Mouse (Mus musculus) regulatory T cell (primary cell): Measurements from ENCODE around the gene Rtn4rl1.
"Not testable (repeated sequence)": the region's sequence is repeated elsewhere in the genome, so short reads cannot be mapped to it uniquely, and the experiment has no call there.

ENCODE experiments used
- in situ Hi-C: fragments of 300-600 bp; cut with MboI, MseI; formaldehyde crosslinking; loops from one replicate; pipeline ENCODE4 v1.15.1; 2025; ENCODE audit warnings: high pct_unique_total_duplicates

Gene Rtn4rl1

DNA sequence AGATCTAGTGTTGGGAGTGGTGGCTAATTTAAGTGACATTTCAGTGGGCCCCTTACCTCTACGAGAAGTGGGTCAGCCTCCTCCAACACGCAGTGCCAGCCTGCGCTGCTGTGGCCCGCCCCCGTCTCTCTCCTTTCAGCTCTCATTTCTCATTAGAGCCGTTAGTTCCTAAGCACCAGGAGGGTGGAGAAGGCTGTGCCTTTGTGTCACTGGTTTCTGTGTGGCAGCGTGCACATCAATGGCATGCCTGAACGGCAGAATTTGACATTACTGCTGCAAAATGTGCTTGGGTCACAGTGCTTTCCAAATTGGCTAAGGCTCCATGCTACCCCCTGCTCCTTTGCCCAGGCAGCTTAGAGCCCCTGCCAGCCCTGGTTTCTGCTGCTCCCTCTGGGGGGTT, 79.9 kb downstream of the Rtn4rl1 start:
- in situ Hi-C loops = no loop called here

DNA sequence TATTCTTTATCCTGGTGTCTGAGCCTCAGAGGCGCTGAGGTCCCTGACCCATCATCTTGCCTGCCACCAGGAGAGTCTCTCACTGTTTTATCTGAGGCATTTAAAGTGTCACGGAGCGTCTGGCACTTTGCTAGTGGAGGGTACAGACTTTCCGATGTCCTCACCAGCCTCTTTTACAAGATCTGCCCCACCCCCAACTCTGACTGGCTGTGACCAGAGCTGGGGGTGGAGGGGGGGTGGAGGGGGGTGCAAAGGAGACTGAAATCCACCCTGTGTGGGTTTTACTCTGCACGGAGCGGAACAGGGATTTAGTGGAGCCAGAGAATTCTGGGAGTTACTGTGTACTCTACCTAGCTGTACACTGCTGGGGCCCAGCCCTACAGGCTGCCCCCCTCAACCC, 81.5 kb downstream of the Rtn4rl1 start:
- in situ Hi-C loops = no loop called here

DNA sequence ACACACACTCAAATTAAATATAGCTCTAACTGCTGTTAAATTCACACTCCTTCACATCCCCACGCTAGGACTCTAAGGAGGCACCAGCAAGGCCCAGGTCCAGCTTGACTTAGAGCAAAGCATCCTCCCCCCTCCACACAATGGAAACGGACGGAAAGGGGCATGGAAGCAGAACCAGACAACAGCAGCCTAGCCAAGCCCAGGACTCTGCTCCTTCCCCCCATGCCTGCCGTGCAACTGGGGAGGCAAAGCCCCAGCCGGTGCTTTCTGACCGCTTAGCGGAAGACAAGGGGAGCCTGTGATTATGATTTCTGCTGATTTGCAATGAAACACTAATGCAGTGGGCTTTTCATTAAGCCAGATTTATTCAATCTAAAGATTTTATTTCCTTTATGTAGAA, 84.5 kb downstream of the Rtn4rl1 start:
- in situ Hi-C loops = no loop called here

DNA sequence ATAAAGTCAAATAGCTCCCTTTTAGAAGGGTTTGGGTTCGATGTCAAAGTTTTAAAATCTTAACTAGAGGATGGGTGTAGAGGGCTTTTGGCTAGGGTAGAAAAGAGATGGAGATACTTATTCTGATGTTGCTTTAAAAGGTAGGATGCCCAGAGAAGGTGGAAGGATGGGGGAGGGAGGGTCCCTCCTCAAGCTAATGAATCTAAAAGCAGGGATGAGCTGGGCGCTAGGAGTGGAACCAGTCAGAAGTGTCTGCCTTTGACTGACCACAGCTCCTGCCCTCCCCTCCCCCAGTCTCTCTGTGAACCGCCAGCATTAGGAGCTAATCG, 85.4 kb downstream of the Rtn4rl1 start:
- in situ Hi-C loops = no loop called here

DNA sequence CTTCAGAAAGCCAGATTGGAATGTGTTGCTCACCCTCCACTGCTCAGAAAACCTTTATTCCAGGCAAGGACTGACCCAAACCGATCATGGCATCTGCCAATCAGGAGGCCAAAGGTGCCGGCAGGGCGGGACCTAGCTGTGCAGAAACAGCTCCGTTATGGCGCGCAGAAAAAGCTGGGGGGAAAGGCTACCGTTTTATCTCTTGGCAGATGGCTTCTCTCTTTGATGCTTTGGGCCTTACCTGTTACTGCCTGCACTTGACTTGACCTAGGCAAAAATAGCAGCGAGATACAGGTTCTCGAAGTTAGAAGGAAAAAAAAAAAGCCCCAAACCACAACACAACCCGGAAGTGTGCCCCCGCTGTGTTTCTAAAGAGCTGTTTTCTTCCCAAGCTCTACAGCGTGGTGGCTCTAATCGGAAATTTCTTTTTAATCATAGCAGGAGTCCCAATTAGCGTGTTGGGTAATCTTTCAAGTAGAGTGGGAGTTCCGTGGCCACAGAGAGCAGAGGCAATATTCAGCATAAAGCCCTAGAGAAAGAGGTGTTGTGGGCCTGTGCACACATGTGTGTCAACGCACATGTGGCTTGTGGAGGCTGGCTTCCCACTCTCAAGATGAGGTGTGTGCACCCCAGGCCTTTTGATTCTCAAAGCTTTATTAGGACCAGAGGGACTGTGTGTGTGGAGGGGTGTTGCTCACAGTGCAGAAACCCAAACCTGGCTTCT, 85.9 kb downstream of the Rtn4rl1 start:
- in situ Hi-C loops = no loop called here

DNA sequence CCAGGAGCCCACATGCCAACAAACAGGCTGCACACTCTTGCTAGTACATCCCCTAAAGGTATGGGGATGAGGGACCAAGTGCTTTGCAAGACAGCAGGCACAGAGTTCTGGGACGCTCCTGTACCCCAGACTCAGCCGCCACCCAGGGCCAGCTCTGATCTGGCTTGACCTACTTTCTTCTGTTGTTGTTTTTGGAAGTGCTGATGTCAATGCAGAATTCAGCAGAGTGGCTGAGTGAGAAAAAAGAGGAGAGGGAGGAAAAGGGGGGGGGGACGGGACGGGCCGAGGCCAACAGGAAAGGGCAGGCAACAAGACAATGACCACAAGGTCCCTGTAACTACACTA, 86.5 kb downstream of the Rtn4rl1 start:
- in situ Hi-C loops = no loop called here

DNA sequence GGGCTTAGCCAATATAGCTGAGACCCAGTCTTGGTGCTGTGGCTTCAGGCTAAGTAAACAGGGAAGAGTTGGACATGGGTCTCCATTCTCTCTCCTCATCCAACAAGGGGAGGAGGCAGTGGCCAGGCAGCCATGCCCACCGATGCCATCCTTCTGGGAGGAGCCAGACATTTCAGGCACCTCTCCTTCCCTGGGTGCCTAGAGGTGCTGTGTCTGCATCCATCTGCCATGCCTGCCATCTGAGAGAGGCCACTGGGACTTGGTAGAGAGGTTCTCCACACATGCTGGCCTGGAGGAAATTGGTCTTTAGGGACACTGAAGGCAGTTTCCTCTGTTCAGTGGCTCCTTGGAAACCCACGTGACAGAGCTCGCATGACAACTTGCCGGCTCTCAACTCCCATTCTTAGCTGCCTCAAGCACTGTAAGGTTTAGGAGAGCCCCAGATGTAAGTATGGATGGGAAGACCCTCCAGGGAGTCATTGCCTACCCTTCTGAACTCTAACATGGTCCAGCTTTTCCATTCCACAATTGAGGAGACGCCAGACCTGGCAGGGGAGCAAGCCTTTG, 86.9 kb downstream of the Rtn4rl1 start:
- in situ Hi-C loops = no loop called here

DNA sequence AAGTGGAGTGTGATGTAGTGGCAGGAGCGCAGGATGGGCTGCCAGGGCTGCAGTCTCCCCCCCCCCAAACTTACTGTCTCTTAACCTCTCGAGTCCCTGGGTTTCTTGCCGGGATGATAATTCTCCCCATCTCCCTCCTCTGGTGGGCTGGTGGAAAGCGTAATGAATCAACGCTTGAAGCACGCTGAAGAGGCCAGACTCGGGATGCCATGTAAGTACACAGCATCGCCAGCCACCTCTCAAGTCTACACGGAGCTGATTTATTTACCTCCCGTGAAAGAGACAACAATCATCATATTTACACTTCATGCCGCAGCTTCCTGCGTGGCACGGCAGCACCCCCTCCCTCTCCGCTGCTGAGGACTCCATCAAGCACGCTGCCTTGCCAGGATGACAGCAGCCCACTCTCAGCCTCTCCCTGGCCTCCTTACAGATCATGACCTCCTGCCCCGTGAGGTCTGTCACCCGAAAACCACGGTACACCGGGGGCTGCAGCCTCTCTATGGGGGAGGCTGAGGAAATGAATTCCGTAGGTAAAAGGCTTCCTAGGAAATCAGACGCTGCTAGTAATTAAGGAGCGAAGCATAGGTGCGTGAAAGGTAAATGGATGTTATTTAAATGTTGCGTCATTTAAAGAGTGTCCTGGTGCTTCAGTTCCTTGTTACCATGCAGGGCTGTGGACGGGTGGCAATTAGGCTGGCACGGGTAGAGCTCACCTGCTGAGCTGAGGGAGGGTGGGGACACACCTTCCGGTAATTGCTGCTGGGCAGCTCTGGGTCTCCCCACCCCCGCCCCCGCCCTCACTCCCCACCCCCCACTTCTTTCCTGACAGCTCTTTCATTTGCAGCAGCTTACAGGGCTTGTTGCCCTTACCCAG, 88.0 kb downstream of the Rtn4rl1 start:
- in situ Hi-C loops = no loop called here

DNA sequence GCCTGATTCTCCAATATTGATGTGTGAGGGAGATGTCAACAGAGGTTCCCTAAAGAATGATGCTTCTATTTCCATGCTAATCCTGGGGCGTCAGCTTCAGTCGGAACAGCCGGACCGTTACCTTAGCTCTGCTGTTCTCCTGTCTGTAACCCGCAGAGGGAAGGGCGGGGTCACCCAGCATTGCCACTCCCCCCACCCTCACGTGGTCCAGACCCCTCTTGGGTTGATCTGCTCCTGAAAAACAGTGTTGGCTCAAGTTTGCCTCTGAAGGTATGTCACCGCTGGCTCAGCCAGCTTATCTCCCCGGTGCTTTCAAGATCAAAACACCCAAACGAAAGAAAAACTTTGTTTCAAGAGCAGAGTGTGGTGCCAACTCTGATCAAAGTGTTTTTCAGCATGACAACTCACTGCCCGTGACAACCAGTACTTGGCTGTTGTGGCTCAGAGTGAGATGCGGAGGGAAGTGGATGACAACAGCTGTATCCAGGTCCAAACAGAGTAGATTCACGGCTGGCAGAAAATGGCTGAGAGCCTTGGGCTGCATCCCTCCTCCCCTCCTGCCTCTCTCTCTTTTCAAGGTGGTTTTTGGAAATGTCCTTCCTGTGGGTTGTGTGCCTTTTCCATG, 89.0 kb downstream of the Rtn4rl1 start:
- in situ Hi-C loops = no loop called here

DNA sequence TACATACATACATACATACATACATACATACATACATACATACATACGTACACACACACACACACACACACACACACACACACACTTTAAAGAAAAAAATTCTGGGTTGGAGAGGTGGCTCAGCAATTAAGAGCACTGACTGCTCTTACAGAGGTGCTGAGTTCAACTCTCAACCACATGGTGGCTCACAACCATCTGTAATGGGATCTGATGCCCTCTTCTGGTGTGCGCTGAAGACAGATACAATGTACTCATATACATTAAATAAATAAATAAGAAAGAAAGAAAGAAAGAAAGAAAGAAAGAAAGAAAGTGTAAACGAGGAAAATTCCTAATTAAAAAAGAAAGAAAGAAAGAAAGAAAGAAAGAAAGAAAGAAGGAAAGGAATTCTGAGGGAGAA, 90.2 kb downstream of the Rtn4rl1 start:
- in situ Hi-C loops = not testable (repeated sequence)

DNA sequence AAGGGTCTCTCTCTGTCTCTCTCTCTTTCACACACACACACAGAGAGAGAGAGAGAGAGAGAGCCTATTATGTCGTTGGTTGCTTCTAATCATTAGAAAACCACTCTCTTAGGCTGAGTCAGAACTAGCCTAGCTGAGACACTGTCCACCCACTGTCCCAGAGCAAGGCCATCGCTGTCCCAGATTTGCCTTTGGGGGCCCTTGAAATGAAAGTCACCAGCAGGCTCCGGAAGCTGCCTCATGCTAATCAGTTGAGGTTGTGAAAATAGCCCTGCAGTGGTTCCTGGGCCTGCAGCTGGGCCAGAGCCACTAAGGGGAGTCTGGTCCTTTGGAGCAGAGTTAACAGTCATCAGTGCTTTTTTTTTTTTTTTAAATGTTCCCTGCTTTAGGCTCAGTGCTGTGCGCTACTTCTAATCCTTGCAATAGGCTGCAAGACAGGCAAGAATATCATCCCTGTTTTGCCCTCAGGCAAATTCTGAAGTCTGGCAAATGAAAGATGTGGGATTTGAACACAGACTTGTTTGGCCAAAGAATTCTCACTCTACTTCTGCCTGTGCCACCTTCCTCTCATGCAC, 92.4 kb downstream of the Rtn4rl1 start:
- in situ Hi-C loops = loop anchor here (5.0 kb wide), 1 partner anchor 94 kb away; the partner anchor contains the start of genes Dph1 and Rtn4rl1

DNA sequence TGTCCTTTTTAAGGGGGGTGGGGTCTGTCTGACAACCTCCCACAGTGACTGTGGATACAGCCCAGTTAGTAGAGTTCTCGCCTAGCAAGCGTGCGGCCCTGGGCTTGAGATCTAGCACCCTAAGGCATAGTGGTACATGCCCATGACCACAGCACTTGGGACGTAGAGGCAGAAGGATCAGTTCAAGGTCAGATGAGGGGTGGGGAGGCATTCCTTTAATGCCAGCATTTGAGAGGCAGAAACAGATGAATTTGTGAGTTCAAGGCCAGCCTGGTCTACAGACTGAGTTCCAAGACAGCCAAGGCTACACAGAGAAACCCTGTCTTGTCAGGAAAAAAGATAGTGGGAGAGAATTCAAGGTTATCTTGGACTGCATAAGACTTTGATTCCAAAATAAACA, 93.3 kb downstream of the Rtn4rl1 start:
- in situ Hi-C loops = loop anchor here (5.0 kb wide), 1 partner anchor 95 kb away; the partner anchor contains the start of genes Dph1 and Rtn4rl1

DNA sequence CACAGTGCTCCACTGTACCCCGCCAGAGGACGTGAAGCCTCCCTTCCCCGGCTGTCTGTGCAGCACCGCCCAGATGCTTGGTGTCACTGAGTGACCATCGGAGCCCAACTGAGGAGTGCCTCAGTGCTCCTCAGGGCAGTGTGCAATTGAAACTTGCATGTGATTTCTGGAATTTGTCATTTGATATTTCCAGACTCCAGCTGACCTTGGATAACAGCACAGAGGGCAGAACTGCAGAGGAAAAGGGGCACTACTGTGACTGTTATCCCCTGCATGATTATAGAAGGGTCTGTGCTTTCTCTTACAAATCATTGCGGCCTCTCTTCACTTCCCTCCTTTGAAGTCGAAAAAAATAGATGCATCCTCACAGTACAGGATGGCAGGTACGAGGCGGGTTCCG, 94.4 kb downstream of the Rtn4rl1 start:
- in situ Hi-C loops = loop anchor here (5.0 kb wide), 1 partner anchor 96 kb away; the partner anchor contains the start of genes Dph1 and Rtn4rl1

DNA sequence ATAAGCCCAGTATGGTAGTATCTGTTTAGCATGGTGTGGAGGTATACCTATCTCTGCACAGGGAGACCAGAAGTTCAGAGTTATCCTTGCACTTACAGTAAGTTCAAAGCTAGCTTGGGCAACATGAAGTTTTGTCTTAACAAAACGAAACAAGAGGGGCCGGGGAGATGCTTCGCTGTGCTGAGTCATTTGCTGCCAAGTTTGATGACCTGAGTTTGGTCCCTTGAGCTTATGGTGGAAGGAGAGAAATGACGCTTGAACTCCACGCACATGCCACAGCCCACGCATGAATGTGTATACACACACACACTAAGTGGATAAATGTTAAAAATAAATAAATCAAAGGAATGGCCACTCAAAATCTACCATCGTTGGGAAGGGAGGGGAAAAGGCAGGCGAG, 94.9 kb downstream of the Rtn4rl1 start:
- in situ Hi-C loops = loop anchor here (5.0 kb wide), 1 partner anchor 96 kb away; the partner anchor contains the start of genes Dph1 and Rtn4rl1

DNA sequence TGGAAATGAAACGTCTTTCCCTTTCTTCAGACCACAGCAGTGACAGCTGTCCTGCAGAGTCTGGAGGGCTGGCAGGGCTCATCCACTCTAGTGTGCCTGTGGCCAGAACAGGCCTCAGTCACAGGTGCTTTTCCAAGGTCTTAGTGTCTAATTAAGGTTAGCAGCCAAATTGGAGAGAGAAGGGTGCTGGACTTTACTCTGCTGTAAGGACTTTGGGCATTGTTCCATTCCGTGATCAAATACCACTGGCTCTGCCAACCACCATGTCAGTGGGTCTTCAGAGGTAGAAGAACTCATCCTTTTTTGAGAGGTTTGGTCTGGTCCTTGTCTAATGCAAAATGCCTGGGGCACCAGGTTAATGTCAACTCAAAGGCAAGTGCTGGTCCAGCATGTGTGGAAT, 95.5 kb downstream of the Rtn4rl1 start:
- in situ Hi-C loops = loop anchor here (5.0 kb wide), 1 partner anchor 97 kb away; the partner anchor contains the start of genes Dph1 and Rtn4rl1

DNA sequence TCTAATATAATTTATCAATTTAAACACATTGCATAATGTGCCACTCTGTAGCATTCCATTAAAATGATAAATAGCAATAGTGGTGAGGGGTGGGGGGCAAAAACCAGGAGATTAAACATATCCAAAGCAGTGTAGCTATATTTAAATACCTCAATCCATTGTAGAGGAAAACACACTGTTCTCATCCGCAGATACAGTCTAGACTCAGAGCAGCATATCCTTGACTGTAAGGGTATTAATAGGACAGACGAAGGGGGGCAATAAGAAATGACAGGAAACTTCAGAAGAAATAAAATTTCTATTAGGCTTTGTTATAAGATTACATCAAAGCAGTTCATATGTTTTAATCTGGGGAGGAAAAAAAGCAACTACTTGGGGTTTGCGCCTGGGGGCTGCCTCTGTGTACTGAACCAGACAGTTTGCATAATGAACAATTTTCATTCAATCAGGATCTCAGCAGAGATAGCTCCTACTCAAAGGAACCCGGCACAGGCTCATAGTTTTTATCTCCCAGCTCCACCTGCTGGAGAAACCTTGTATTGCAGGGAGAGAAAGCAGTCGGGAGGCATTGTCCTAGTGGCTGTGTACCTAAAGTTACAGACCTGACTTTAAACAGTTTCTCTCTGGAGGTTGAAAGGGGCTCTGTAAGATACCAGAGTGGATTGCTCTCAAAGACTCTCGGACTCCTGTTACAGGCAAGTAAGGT, 97.1 kb downstream of the Rtn4rl1 start:
- in situ Hi-C loops = no loop called here

DNA sequence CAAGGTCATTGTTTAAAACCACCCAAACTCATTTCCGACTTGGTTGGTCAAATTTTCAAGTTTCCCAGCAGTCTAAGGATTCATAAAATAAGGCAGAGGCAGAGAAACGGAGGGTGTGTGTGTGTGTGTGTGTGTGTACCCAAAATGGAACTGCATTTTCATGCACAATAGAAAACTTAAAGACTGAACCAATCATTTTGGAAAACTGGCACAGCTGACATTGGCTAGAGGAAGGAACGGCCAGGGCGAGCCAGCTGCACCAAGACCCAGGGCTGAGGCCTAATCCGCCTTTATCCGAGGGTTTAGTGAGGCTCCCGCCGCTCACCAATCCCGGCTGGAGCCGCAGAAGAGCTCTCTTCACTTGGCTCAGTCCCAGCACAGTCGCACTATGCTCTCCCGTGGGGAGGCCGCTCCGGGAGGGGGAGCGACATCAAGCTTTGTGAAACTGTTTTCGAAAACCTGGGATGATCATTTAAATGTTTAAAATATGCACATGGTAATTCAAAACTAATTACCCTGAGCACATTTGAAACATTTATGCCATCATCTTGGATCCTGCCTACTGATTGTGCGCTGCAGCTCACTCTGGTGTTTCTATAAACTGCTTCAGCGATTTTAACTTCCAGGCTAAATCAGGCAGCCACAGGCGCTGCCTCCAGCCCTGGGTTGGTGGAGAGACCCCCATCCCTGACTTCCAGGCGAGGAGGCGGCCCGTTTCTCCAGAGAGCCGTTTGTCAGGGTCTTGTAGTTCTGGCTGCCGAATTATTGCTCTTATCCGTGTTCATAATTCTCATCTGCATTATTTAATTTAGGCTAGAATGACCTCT, 98.0 kb downstream of the Rtn4rl1 start:
- in situ Hi-C loops = no loop called here

DNA sequence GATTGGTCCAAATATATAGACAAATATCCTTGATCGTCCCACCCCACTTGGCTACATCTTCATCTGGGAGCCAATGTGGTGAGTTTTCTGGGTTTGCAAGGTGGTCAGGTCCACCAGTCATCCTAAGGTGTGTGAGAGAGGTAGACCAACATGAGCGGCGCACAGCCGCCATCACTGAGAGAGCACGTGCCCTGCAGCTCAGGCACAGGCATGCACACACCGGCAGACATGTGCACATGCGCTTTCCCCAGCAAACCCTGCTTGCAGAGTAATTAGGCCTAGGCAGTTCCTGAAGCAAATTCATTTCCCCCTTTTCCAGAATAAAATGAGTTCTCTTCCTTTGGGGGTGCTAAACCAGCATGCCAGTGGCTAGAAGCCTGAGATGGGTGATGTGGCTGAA, 98.7 kb downstream of the Rtn4rl1 start:
- in situ Hi-C loops = no loop called here

DNA sequence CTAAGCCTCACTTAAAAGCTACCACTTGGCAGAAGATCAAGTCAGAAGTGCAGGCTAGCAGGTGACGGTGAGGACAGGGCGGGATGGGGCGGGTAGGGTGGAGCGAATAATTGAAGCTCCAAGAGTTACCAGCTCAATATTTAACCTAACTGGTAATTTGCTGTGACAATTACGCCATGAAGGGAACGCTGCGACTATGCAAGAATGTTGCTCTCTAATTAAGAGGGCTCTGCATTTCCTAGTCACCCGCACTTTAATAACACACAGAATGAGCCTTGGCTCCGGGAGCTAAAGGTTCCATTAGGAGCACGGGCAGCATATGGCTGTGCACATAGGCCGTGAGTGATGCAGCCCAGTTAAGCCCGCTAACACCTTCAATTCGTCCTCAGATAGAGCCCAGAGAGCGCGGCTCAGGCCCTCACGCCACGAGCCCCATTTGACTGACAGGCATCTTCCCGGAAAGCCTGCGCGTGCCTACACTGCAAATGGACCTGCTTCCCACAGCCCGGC, 100.3 kb downstream of the Rtn4rl1 start:
- in situ Hi-C loops = no loop called here

DNA sequence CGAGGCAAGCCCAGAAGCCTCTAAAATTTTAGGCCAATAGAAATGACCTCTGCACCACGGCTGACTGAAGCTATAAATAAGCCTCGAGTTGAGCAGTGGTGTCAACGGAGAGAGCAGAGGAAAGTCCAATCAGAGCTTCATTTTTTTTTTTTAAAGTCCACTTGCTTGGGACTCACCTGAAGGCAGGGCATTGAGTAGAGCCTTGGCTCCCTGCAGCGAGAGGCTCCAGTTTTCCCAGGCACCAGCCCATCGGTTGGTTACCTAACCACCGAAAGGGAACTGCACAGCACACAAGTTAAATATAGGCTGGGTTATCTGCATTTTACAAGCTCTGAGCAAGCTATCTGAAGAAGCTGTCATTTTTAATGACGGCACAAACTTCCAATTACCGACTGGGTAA, 101.3 kb downstream of the Rtn4rl1 start:
- in situ Hi-C loops = no loop called here
